In genomic region chr12:85571312-85571711, GRCm38 (mm10) we compare ENCODE assay signal across 10 mouse cellular contexts. TPM values are rescaled to one million over a fixed set of nuclear protein-coding genes. Genes with fewer than 3 reads are reported as not detected.
DNase-seq lines count a peak whose midpoint lies in the region; ATAC-seq and TF ChIP-seq lines count a peak whose summit lies in the region.
"Had no signal": no experiment of that assay in that cellular context is flagged by ENCODE, and none has a peak within 500 bp of the region (broad histone marks: within the 10 kb centered on the region; RNA-seq: fewer than 3 reads in every experiment).

No protein-coding gene starts in this region.

- no peak for ATAC-seq in heart, embryonic 11.5 days (replicated peaks; ENCODE audit: insufficient number of reproducible peaks, low FRiP score, low TSS enrichment)
- peak; percentile 8; the same call in 1 of the 2 replicates for ATAC-seq in lung, postnatal 0 days
- ATAC-seq: Patski had no signal

- H3K9ac ChIP-seq in heart, embryonic 11.5 days (ENCODE audit: low read depth, low read length) = no peak overlapping the region
- H3K9ac ChIP-seq in lung, postnatal 0 days (replicated peaks; ENCODE audit: low read depth) = no peak overlapping the region
- H3K9ac ChIP-seq: heart, embryonic 13.5 days had no signal

- no peaks in the 10 kb centered on the region for H3K36me3 ChIP-seq in heart, embryonic 11.5 days (ENCODE audit: control insufficient read depth, insufficient read depth, low read length)
- no peaks in the 10 kb centered on the region for H3K36me3 ChIP-seq in lung, postnatal 0 days (ENCODE audit: insufficient read depth, low read length)
- H3K36me3 ChIP-seq: heart, embryonic 13.5 days had no signal

- no peak for TF ChIP-seq EP300 in lung, postnatal 0 days (IDR thresholded peaks at IDR 0.05)

- no peak overlapping the region for H3K4me2 ChIP-seq in heart, embryonic 11.5 days
- no peak overlapping the region for H3K4me2 ChIP-seq in lung, postnatal 0 days (replicated peaks; ENCODE audit: low read depth, low read length)

- H3K9me3 ChIP-seq in heart, embryonic 11.5 days (replicated peaks; ENCODE audit: control insufficient read depth, low read length) = no peaks in the 10 kb centered on the region
- H3K9me3 ChIP-seq in lung, postnatal 0 days (ENCODE audit: low read length) = no peaks in the 10 kb centered on the region
- H3K9me3 ChIP-seq: heart, embryonic 13.5 days had no signal

- H3K27me3 ChIP-seq in heart, embryonic 11.5 days (ENCODE audit: control insufficient read depth, insufficient read depth, low read length) = no peaks in the 10 kb centered on the region
- H3K27me3 ChIP-seq in lung, postnatal 0 days (replicated peaks; ENCODE audit: insufficient read depth, low read length) = no peaks in the 10 kb centered on the region
- H3K27me3 ChIP-seq: Patski had no signal

- H3K4me3 ChIP-seq in heart, embryonic 11.5 days (ENCODE audit: low read depth, low read length) = no peak overlapping the region
- H3K4me3 ChIP-seq in lung, postnatal 0 days (ENCODE audit: low read depth, low read length) = no peak overlapping the region

- H3K4me1 ChIP-seq in heart, embryonic 11.5 days (ENCODE audit: control insufficient read depth, insufficient read depth, low read length) = peaks cover 10% of the 10 kb centered on the region; the same call in 1 of the 2 replicates
- peaks cover 14% of the 10 kb centered on the region; the same call in 1 of the 2 replicates for H3K4me1 ChIP-seq in lung, postnatal 0 days (ENCODE audit: insufficient read depth, low read depth, low read length)

- intact Hi-C loops in heart, postnatal 10 days (cut with DNase I) = no loop called here

- peak; percentile 95 for DNase-seq in heart, adult 11 months
- DNase-seq in CD4-positive helper T cell, adult 2 months (ENCODE audit: low read depth, low spot score) = peak; percentile 20
- DNase-seq in cerebellum, postnatal 25 days = peak; percentile 62 to 70
- DNase-seq in heart, postnatal 10 days = peak; percentile 53 to 61
- DNase-seq in lung, postnatal 0 days (ENCODE audit: low spot score) = peak; percentile 61
- DNase-seq in thymus, postnatal 10 days (ENCODE audit: low spot score in 2 of 2) = peak; percentile 72 to 73
- no peak for DNase-seq in embryo, embryonic 9.5 days (ENCODE audit: extremely low spot score)

- 77% methylated on average over 11 of the region's 11 CpGs for WGBS in heart, embryonic 11.5 days (ENCODE audit: insufficient replicate concordance)
- 66% methylated on average over 11 of the region's 11 CpGs for WGBS in lung, postnatal 0 days

- TF ChIP-seq CTCF in lung, postnatal 0 days (IDR thresholded peaks at IDR 0.05) = no peak

- no peak overlapping the region for H3K27ac ChIP-seq in heart, embryonic 11.5 days (ENCODE audit: low read depth, low read length)
- H3K27ac ChIP-seq in lung, postnatal 0 days (ENCODE audit: low read length) = peak overlapping the region; percentile 29; the same call in 1 of the 2 replicates

RNA-seq across cellular contexts. Expression of gene Jdp2, which starts 27.5 kb away (rescaled TPM):
- 0.49 and 0.62 TPM in 2 replicates for polyA plus RNA-seq in heart, embryonic 11.5 days (2014; fragmentation: Nextera tagmentation; extraction: Ambion mirVana)
- 10 to 100 TPM; 12.6 to 20.2 TPM for total RNA-seq in heart, postnatal 10 days (2021)
- polyA plus RNA-seq in lung, postnatal 0 days (2015; fragmentation: Nextera tagmentation; extraction: Ambion mirVana) = 1.2 and 1.4 TPM in 2 replicates
